Mouse (Mus musculus) cerebellum, adult 2 months (tissue): ENCODE measurements at regions not wholly inside any gene's neighbourhood (a gene's known extent, or its start where the extent isn't known, plus 50 kb on each side); places are given as distances from the start of the nearest gene placed in this dataset.

Source experiments
- CTCF ChIP-seq: fragments of 200-500 bp; IDR thresholded peaks from 2 replicates; pipeline ENCODE4 v1.5.1; 2011; ENCODE audit warnings: low read depth, mild to moderate bottlenecking, control low read depth, low read length, moderate library complexity, borderline replicate concordance; ENCODE audit not compliant: insufficient read depth
- POLR2A ChIP-seq: fragments of 200-500 bp; IDR thresholded peaks from 2 replicates; pipeline ENCODE4 v1.6.1; 2011; ENCODE audit warnings: low read length, control low read depth, borderline replicate concordance; ENCODE audit not compliant: insufficient read depth

- TF ChIP-seq POLR2A (no peak), CTCF (no peak)
These were observed 2772.8 kb upstream of the Lrrc6 start for GRCm38 (mm10) chr15:69273518-69273917.
